Mouse (Mus musculus): ENCODE measurements around the gene Slc8a1. TPM values are rescaled to one million over a fixed set of nuclear protein-coding genes. Genes with fewer than 3 reads are reported as not detected.

The Slc8a1 gene
- polyA plus RNA-seq, 1 experiment from 2014 or later = 4.0 TPM

DNA sequence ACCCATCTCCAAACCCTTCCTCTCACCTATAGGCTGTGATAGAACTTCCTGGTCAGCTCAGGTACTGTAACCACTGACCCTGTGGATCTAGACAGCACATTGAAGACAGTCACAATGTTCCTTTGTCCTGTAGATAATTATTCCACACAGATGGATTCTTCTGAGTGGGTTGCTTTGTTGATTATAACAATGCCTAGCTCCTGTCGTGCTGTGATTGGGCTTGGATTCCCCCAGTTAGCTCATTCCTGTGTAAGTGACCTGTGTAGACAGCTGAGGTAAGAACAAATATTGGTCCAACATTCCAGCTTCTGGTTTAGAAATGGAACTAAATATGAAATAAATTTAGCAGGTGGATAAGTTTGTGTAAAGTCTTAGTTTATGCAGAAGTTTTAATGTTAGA is 340.7 kb downstream of the Slc8a1 start:
- 66% methylated on average over 1 of the region's 1 CpGs for WGBS
- Histone ChIP-seq H3K27ac (ENCODE audit: low read length) (no peak overlapping the region), H3K4me3 (ENCODE audit: low read depth, low read length) (no peak overlapping the region), H3K9me3 (ENCODE audit: low read length) (no peaks in the 10 kb centered on the region), H3K4me1 (ENCODE audit: insufficient read depth, low read depth, low read length) (no peaks in the 10 kb centered on the region), H3K27me3 (replicated peaks; ENCODE audit: insufficient read depth, low read length) (no peaks in the 10 kb centered on the region), H3K9ac (replicated peaks; ENCODE audit: low read depth) (no peak overlapping the region), H3K36me3 (ENCODE audit: insufficient read depth, low read length) (no peaks in the 10 kb centered on the region), H3K4me2 (replicated peaks; ENCODE audit: low read depth, low read length) (no peak overlapping the region)
- DNase-seq (ENCODE audit: low spot score) (no peak), ATAC-seq (no peak)
- no peak for TF ChIP-seq EP300 (IDR thresholded peaks at IDR 0.05)
- TF ChIP-seq CTCF (IDR thresholded peaks at IDR 0.05) = no peak

DNA sequence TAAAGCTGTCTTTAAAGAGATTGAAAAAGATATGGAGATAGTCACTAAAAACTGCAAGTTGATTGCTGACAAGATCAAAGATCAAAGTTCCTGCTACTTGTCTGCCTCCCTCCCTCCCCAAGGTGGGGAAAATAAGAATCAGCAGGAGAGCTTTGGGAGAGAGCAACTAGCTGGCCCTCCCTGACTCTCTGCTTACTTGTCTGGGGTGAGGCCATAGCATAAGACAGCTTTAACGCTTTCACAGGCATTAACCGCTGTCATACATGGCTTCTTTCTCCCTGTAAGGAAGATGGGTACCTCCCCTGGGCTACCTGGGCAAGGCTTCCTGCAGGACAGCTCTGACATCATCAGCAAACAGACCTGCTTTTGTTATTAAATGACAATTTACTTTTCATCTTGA is 344.1 kb downstream of the Slc8a1 start:
- no peak overlapping the region for H3K4me2 ChIP-seq (replicated peaks; ENCODE audit: low read depth, low read length)
- ATAC-seq = no peak
- 64% methylated on average over 2 of the region's 2 CpGs for whole genome bisulfite sequencing

DNA sequence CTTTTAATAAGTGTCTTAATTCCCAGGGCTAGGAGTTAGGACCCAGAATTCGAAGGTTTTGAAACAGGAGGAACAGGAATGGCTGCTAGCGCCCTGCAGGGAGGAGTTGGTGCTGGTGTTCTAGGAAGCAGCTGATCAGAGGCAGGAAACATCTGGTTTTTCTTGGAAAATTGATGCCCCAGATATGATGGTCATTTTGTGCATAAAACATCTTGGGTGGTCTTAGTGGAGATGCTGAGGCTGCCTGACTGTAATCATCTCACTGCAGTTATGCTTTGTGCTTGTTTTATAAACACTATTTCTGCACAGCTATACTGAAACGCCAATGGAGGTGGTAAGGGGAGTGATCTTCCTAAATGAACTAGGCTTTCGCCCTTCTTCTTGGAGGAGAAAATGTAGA is 345.1 kb downstream of the Slc8a1 start:
- H3K27ac ChIP-seq (ENCODE audit: low read length) = no peak overlapping the region
- WGBS = 43% methylated on average over 4 of the region's 4 CpGs
- no peaks in the 10 kb centered on the region for H3K36me3 ChIP-seq (ENCODE audit: insufficient read depth, low read length)
- no peak for TF ChIP-seq EP300 (IDR thresholded peaks at IDR 0.05)
- no peak for TF ChIP-seq CTCF (IDR thresholded peaks at IDR 0.05)
- H3K9ac ChIP-seq (replicated peaks; ENCODE audit: low read depth) = no peak overlapping the region
- H3K9me3 ChIP-seq (ENCODE audit: low read length) = no peaks in the 10 kb centered on the region
- peak; percentile 61 for DNase-seq (ENCODE audit: low spot score)
- no peaks in the 10 kb centered on the region for H3K4me1 ChIP-seq (ENCODE audit: insufficient read depth, low read depth, low read length)
- no peaks in the 10 kb centered on the region for H3K27me3 ChIP-seq (replicated peaks; ENCODE audit: insufficient read depth, low read length)
- no peak overlapping the region for H3K4me2 ChIP-seq (replicated peaks; ENCODE audit: low read depth, low read length)
- H3K4me3 ChIP-seq (ENCODE audit: low read depth, low read length) = no peak overlapping the region
- peak; percentile 37 for ATAC-seq

More for the DNA sequence above, 344.1 kb downstream of the Slc8a1 start:
- no peaks in the 10 kb centered on the region for H3K36me3 ChIP-seq (ENCODE audit: insufficient read depth, low read length)
- H3K27ac ChIP-seq (ENCODE audit: low read length) = no peak overlapping the region
- H3K4me3 ChIP-seq (ENCODE audit: low read depth, low read length) = no peak overlapping the region
- H3K9ac ChIP-seq (replicated peaks; ENCODE audit: low read depth) = no peak overlapping the region
- no peaks in the 10 kb centered on the region for H3K4me1 ChIP-seq (ENCODE audit: insufficient read depth, low read depth, low read length)
- TF ChIP-seq EP300 (IDR thresholded peaks at IDR 0.05) (no peak), CTCF (IDR thresholded peaks at IDR 0.05) (no peak)
- H3K27me3 ChIP-seq (replicated peaks; ENCODE audit: insufficient read depth, low read length) = no peaks in the 10 kb centered on the region
- DNase-seq (ENCODE audit: low spot score) = no peak
- H3K9me3 ChIP-seq (ENCODE audit: low read length) = no peaks in the 10 kb centered on the region

DNA sequence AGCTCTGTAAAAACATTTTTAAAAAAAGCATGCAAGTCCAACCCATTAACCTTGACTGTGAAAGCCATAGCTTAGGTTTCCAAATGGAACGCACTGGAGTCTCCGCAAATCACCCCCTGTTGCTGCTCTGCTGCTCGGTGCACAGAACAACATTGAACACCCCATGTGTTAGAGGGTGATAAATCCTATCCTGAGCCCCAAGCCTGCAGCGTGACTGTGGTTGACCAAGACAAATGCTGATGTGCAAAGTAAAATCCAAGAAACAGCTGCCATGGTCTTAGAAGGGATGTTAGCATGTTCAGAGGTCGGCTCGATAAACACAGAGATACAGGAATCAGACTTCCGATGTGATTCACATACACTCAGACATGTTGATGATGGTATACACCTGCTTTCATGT is 346.7 kb downstream of the Slc8a1 start:
- DNase-seq (ENCODE audit: low spot score) = no peak
- no peak overlapping the region for H3K27ac ChIP-seq (ENCODE audit: low read length)
- no peak overlapping the region for H3K4me2 ChIP-seq (replicated peaks; ENCODE audit: low read depth, low read length)
- H3K4me1 ChIP-seq (ENCODE audit: insufficient read depth, low read depth, low read length) = no peaks in the 10 kb centered on the region
- no peaks in the 10 kb centered on the region for H3K36me3 ChIP-seq (ENCODE audit: insufficient read depth, low read length)
- no peak overlapping the region for H3K4me3 ChIP-seq (ENCODE audit: low read depth, low read length)
- no peaks in the 10 kb centered on the region for H3K27me3 ChIP-seq (replicated peaks; ENCODE audit: insufficient read depth, low read length)
- ATAC-seq = no peak
- WGBS = 72% methylated on average over 7 of the region's 7 CpGs
- H3K9ac ChIP-seq (replicated peaks; ENCODE audit: low read depth) = no peak overlapping the region
- TF ChIP-seq EP300 (IDR thresholded peaks at IDR 0.05) (no peak), CTCF (IDR thresholded peaks at IDR 0.05) (no peak)
- H3K9me3 ChIP-seq (ENCODE audit: low read length) = no peaks in the 10 kb centered on the region

DNA sequence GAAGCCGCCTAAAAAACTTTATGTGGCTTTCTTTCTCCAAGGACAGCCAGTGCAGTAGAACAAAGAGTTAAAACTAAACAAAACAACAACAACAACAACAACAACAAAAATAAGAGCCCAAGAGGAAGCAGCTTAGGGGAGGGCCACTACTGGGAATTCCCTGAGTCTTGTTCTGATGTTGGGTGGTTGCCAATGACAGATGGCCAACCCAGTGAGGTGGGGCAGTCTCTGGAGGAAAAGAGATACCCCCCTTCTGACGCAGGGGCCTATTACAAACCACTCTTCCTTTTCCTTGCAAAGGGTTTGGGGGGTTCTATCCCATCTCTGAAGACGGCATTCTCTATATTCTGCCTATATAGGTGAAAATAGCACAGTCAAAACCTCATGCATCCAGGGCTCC is 347.4 kb downstream of the Slc8a1 start:
- H3K27me3 ChIP-seq (replicated peaks; ENCODE audit: insufficient read depth, low read length) = no peaks in the 10 kb centered on the region
- no peaks in the 10 kb centered on the region for H3K4me1 ChIP-seq (ENCODE audit: insufficient read depth, low read depth, low read length)
- ATAC-seq (no peak), DNase-seq (ENCODE audit: low spot score) (no peak)
- H3K4me3 ChIP-seq (ENCODE audit: low read depth, low read length) = no peak overlapping the region
- H3K9me3 ChIP-seq (ENCODE audit: low read length) = no peaks in the 10 kb centered on the region
- H3K36me3 ChIP-seq (ENCODE audit: insufficient read depth, low read length) = no peaks in the 10 kb centered on the region
- H3K9ac ChIP-seq (replicated peaks; ENCODE audit: low read depth) = no peak overlapping the region
- H3K27ac ChIP-seq (ENCODE audit: low read length) = no peak overlapping the region
- WGBS = 80% methylated on average over 3 of the region's 3 CpGs
- H3K4me2 ChIP-seq (replicated peaks; ENCODE audit: low read depth, low read length) = no peak overlapping the region
- TF ChIP-seq EP300 (IDR thresholded peaks at IDR 0.05) (no peak), CTCF (IDR thresholded peaks at IDR 0.05) (no peak)

DNA sequence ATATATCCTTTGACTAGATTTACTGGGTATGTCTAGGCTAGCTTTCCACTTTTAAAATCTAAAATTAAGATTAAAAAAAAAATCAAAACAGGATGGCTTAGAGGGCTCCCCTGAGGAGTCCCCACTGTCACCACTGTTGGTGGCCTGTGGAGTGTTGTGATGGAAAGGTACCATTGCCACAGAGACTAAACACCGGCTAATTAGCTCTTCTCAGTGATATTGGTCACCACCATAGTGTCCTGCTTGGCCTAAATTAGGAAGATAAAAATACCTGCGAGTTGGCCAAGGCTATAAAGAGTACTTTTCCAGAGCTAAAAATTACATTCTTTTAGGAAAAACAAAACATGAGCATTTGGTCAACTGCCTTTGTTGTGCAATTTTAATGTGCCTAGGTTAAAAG is 352.1 kb downstream of the Slc8a1 start:
- H3K4me2 ChIP-seq (replicated peaks; ENCODE audit: low read depth, low read length) = no peak overlapping the region
- no peaks in the 10 kb centered on the region for H3K27me3 ChIP-seq (replicated peaks; ENCODE audit: insufficient read depth, low read length)
- no peak overlapping the region for H3K9ac ChIP-seq (replicated peaks; ENCODE audit: low read depth)
- no peak for TF ChIP-seq EP300 (IDR thresholded peaks at IDR 0.05)
- no peak for TF ChIP-seq CTCF (IDR thresholded peaks at IDR 0.05)
- H3K36me3 ChIP-seq (ENCODE audit: insufficient read depth, low read length) = no peaks in the 10 kb centered on the region
- no peak for ATAC-seq
- peak overlapping the region; percentile 47; the same call in 1 of the 2 replicates for H3K27ac ChIP-seq (ENCODE audit: low read length)
- no peak overlapping the region for H3K4me3 ChIP-seq (ENCODE audit: low read depth, low read length)
- H3K9me3 ChIP-seq (ENCODE audit: low read length) = no peaks in the 10 kb centered on the region
- H3K4me1 ChIP-seq (ENCODE audit: insufficient read depth, low read depth, low read length) = no peaks in the 10 kb centered on the region
- 85% methylated on average over 2 of the region's 2 CpGs for WGBS
- no peak for DNase-seq (ENCODE audit: low spot score)

DNA sequence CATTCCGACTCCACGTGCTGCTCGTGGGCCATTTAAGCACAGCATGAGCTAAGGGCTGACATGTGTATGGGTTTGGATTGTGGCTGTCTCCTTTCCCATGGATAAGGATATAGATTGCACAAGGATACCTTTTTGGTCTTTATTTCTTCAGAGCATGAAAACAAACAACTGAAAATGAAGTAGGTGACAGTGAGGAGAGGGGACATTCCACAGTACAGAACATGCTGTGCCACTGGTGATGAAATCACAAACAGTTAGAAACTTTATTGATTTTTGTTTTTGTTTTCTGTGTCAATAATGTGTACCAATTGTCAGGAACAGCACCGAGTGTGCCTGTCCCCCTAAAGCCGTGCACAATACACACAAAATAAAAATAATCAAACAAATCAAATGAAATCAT is 352.7 kb downstream of the Slc8a1 start:
- TF ChIP-seq CTCF (IDR thresholded peaks at IDR 0.05) = no peak
- TF ChIP-seq EP300 (IDR thresholded peaks at IDR 0.05) = peak; percentile 97
- Histone ChIP-seq H3K27ac (ENCODE audit: low read length) (no peak overlapping the region), H3K4me3 (ENCODE audit: low read depth, low read length) (no peak overlapping the region), H3K9ac (replicated peaks; ENCODE audit: low read depth) (no peak overlapping the region), H3K4me1 (ENCODE audit: insufficient read depth, low read depth, low read length) (no peaks in the 10 kb centered on the region), H3K9me3 (ENCODE audit: low read length) (no peaks in the 10 kb centered on the region), H3K4me2 (replicated peaks; ENCODE audit: low read depth, low read length) (no peak overlapping the region), H3K36me3 (ENCODE audit: insufficient read depth, low read length) (no peaks in the 10 kb centered on the region), H3K27me3 (replicated peaks; ENCODE audit: insufficient read depth, low read length) (no peaks in the 10 kb centered on the region)
- peak; percentile 79 for DNase-seq (ENCODE audit: low spot score)
- ATAC-seq = peak; percentile 65
- WGBS = 67% methylated on average over 5 of the region's 5 CpGs

Measured in lung, postnatal 0 days (tissue).